Mouse (Mus musculus): ENCODE data around the gene Nes.
A peak's percentile ranks its signal among the peaks of the same experiment; 100 is the strongest.

Nes gene

GRCm38 (mm10) chr3:88022322-88023191 lies 51.7 kb downstream of the Nes start:
- DNase-seq (ENCODE audit: low read depth, low spot score), result no peak

- no peak for DNase-seq (ENCODE audit: low read depth, low spot score)
These were observed 52.6 kb downstream of the Nes start for GRCm38 (mm10) chr3:88023192-88024074.

- no peak for DNase-seq (ENCODE audit: low read depth, low spot score)
These were observed 55.9 kb downstream of the Nes start for GRCm38 (mm10) chr3:88026823-88027222.

GRCm38 (mm10) chr3:88027434-88028186 lies 56.7 kb downstream of the Nes start, which contains the start of gene Hapln2:
Gene Hapln2 (minus strand): TSS chr3:88027583.
- peak; percentile 45 for DNase-seq (ENCODE audit: low read depth, low spot score)
